Comparison of ENCODE assay signal across 8 mouse cellular contexts in genomic region chr11:51620084-51620483, GRCm38 (mm10). TPM values are rescaled to one million over a fixed set of nuclear protein-coding genes. Genes with fewer than 3 reads are reported as not detected.
A peak's percentile ranks its signal among the peaks of the same experiment; 100 is the strongest.
DNase-seq lines count a peak whose midpoint lies in the region; ATAC-seq and TF ChIP-seq lines count a peak whose summit lies in the region.

No protein-coding gene starts in this region.

- TF ChIP-seq POLR2A in MEL (IDR thresholded peaks at IDR 0.05; ENCODE audit: control insufficient read depth in 1 of 2, insufficient read depth in 1 of 2, low read depth in 1 of 2, low read length in 2 of 2, poor library complexity in 1 of 2), result no peak

- intact Hi-C loops in heart, postnatal 25 days (cut with DNase I), result loop anchor here (10.0 kb wide), 1 partner anchor 385 kb away; the partner anchor contains the start of genes Cdkl3 and Ube2b
- intact Hi-C loops in left cerebral cortex, postnatal 14 days (cut with DNase I), result no loop called here
- intact Hi-C loops in left cerebral cortex, postnatal 4 days (cut with DNase I), result no loop called here

- no peak for TF ChIP-seq RAD21 in MEL (IDR thresholded peaks at IDR 0.05; ENCODE audit: low read depth, low read length)

- peak overlapping the region; percentile 81 for H3K9ac ChIP-seq in heart, embryonic 16.5 days (ENCODE audit: low read length)
- H3K9ac ChIP-seq in MEL (ENCODE audit: control insufficient read depth, low read depth, low read length, poor library complexity, severe bottlenecking), result peak overlapping the region; percentile 89

- no peak for TF ChIP-seq CTCF in MEL (IDR thresholded peaks at IDR 0.05 in 2 of 3, conservative IDR thresholded peaks at IDR 0.05 in 1 of 3; ENCODE audit: control insufficient read depth in 1 of 3, insufficient read depth in 1 of 3, low read depth in 2 of 3, low read length in 3 of 3, poor library complexity in 1 of 3, severe bottlenecking in 1 of 3)

- no peak for ATAC-seq in heart, embryonic 16.5 days (replicated peaks; ENCODE audit: extremely low read depth, insufficient read depth, low FRiP score)

- no peak for TF ChIP-seq EP300 in MEL (IDR thresholded peaks at IDR 0.05; ENCODE audit: low read depth in 1 of 2, low read length in 2 of 2)

- H3K9me3 ChIP-seq in heart, embryonic 16.5 days (replicated peaks; ENCODE audit: control insufficient read depth, low read length), result no peaks in the 10 kb centered on the region
- H3K9me3 ChIP-seq in MEL (replicated peaks; ENCODE audit: insufficient read depth, low read length), result no peaks in the 10 kb centered on the region
- H3K9me3 ChIP-seq in hindbrain, embryonic 10.5 days, result no peaks in the 10 kb centered on the region
- H3K9me3 ChIP-seq in midbrain, embryonic 10.5 days (replicated peaks), result no peaks in the 10 kb centered on the region

- H3K36me3 ChIP-seq in heart, embryonic 16.5 days (ENCODE audit: control insufficient read depth, insufficient read depth), result peaks cover 29% of the 10 kb centered on the region
- H3K36me3 ChIP-seq in MEL (ENCODE audit: control insufficient read depth in 1 of 2, insufficient read depth in 2 of 2, low read length in 2 of 2), result peaks cover 11 to 39% of the 10 kb centered on the region in 2 experiments
- H3K36me3 ChIP-seq in hindbrain, embryonic 10.5 days, result peaks cover 42% of the 10 kb centered on the region
- H3K36me3 ChIP-seq in midbrain, embryonic 10.5 days, result peaks cover 41% of the 10 kb centered on the region

- no peak for DNase-seq in heart, postnatal 25 days (ENCODE audit: low spot score)
- no peak for DNase-seq in MEL (ENCODE audit: low read depth, low spot score)
- no peak for DNase-seq in hindbrain, embryonic 10.5 days (ENCODE audit: low spot score)
- DNase-seq in midbrain, embryonic 10.5 days (ENCODE audit: low spot score), result no peak
- no peak for DNase-seq in left cerebral cortex, postnatal 14 days (ENCODE audit: low spot score in 2 of 2)
- no peak for DNase-seq in left cerebral cortex, postnatal 4 days
- DNase-seq in c-Kit-positive CD71-positive TER-119-positive erythroid progenitor cells, embryonic 14.5 days (ENCODE audit: low spot score), result no peak

- peak overlapping the region; percentile 95 for H3K4me3 ChIP-seq in heart, embryonic 16.5 days (ENCODE audit: low read length)
- peak overlapping the region; percentile 78 to 89 for H3K4me3 ChIP-seq in MEL (ENCODE audit: control insufficient read depth in 1 of 2, insufficient read depth in 1 of 2, low read depth in 2 of 2, low read length in 2 of 2)
- peak overlapping the region; percentile 91 for H3K4me3 ChIP-seq in hindbrain, embryonic 10.5 days
- peak overlapping the region; percentile 81 for H3K4me3 ChIP-seq in midbrain, embryonic 10.5 days

- under 1% methylated on average over 11 of the region's 11 CpGs for WGBS in heart, embryonic 16.5 days
- 3% methylated on average over 11 of the region's 11 CpGs for WGBS in hindbrain, embryonic 10.5 days
- WGBS in midbrain, embryonic 10.5 days, result 3% methylated on average over 11 of the region's 11 CpGs

- peak overlapping the region; percentile 92 for H3K4me2 ChIP-seq in heart, embryonic 16.5 days (ENCODE audit: low read depth, low read length)

- H3K27me3 ChIP-seq in heart, embryonic 16.5 days (ENCODE audit: control insufficient read depth, insufficient read depth, low read length), result no peaks in the 10 kb centered on the region
- no peaks in the 10 kb centered on the region for H3K27me3 ChIP-seq in MEL (ENCODE audit: control insufficient read depth in 1 of 2, insufficient read depth in 2 of 2, low read length in 2 of 2)
- no peaks in the 10 kb centered on the region for H3K27me3 ChIP-seq in hindbrain, embryonic 10.5 days (ENCODE audit: insufficient read depth, poor library complexity, severe bottlenecking)
- no peaks in the 10 kb centered on the region for H3K27me3 ChIP-seq in midbrain, embryonic 10.5 days (ENCODE audit: low read depth, poor library complexity, severe bottlenecking)

- H3K27ac ChIP-seq in heart, embryonic 16.5 days (ENCODE audit: low read length), result peak overlapping the region; percentile 54; the same call in 1 of the 2 replicates
- H3K27ac ChIP-seq in MEL (ENCODE audit: control insufficient read depth, low read depth, low read length), result peak overlapping the region; percentile 57
- peak overlapping the region; percentile 90 for H3K27ac ChIP-seq in hindbrain, embryonic 10.5 days
- peak overlapping the region; percentile 89 for H3K27ac ChIP-seq in midbrain, embryonic 10.5 days (replicated peaks)

- H3K4me1 ChIP-seq in heart, embryonic 16.5 days (ENCODE audit: control insufficient read depth, insufficient read depth, low read length), result peaks cover 20% of the 10 kb centered on the region
- peaks cover 8 to 34% of the 10 kb centered on the region in 2 experiments for H3K4me1 ChIP-seq in MEL (ENCODE audit: control insufficient read depth in 1 of 2, insufficient read depth in 2 of 2, low read length in 2 of 2)
- H3K4me1 ChIP-seq in hindbrain, embryonic 10.5 days (replicated peaks), result peaks cover 29% of the 10 kb centered on the region
- peaks cover 30% of the 10 kb centered on the region for H3K4me1 ChIP-seq in midbrain, embryonic 10.5 days

- peaks cover 33% of the 10 kb centered on the region for H3K79me2 ChIP-seq in MEL (ENCODE audit: control insufficient read depth, insufficient read depth, low read length, poor library complexity)

TF ChIP-seq in MEL, 35 proteins besides CTCF, POLR2A, EP300 and RAD21 (continues in another document):
- TF ChIP-seq ETS1 (IDR thresholded peaks at IDR 0.05; ENCODE audit: low read depth, low read length), result no peak; the same call in 1 of the 2 replicates
- no peak for TF ChIP-seq BHLHE40 (IDR thresholded peaks at IDR 0.05; ENCODE audit: borderline replicate concordance, low read depth, low read length)
- TF ChIP-seq ZMIZ1 (IDR thresholded peaks at IDR 0.05; ENCODE audit: low read depth, low read length), result no peak
- peak; percentile 95; the same call in 1 of the 2 replicates for TF ChIP-seq CHD1 (IDR thresholded peaks at IDR 0.05; ENCODE audit: low read depth, low read length)

RNA-seq across cellular contexts. Expression of gene Nhp2, which starts 0.5 kb away (rescaled TPM):
- polyA plus RNA-seq in heart, embryonic 16.5 days (2015; fragmentation: Nextera tagmentation; extraction: Ambion mirVana), result 77.9 and 88.1 TPM in 2 replicates
- 10 to 100 TPM; 17.6 to 17.9 TPM for total RNA-seq in heart, postnatal 25 days (2021)
- total RNA-seq in MEL (2012; rRNA removed), result 588 and 649 TPM in 2 replicates
- polyA plus RNA-seq in MEL (2012; ENCODE audit: insufficient read depth in 1 of 2, insufficient read length in 2 of 2, low read depth in 1 of 2, low replicate concordance in 2 of 2, missing spikeins in 1 of 2), result 1,000 to 10,000 TPM in 1 of 2 experiments, 100 to 1,000 TPM in 1; 739 to 6,489 TPM
- polyA plus RNA-seq in hindbrain, embryonic 10.5 days (2016; fragmentation: Nextera tagmentation; extraction: Ambion mirVana), result 209 and 250 TPM in 2 replicates
- 209 and 269 TPM in 2 replicates for polyA plus RNA-seq in midbrain, embryonic 10.5 days (2016; fragmentation: Nextera tagmentation; extraction: Ambion mirVana)
- total RNA-seq in left cerebral cortex, postnatal 14 days (2021), result 10 to 100 TPM; 46.5 to 49.4 TPM
- 10 to 100 TPM; 60.2 to 60.4 TPM for total RNA-seq in left cerebral cortex, postnatal 4 days (2021)

RNA-seq across cellular contexts. Expression of gene Hnrnpab, which starts 13.4 kb away (rescaled TPM):
- polyA plus RNA-seq in heart, embryonic 16.5 days (2015; fragmentation: Nextera tagmentation; extraction: Ambion mirVana), result 251 and 280 TPM in 2 replicates
- 100 to 1,000 TPM; 134 to 142 TPM for total RNA-seq in heart, postnatal 25 days (2021)
- 894 and 908 TPM in 2 replicates for total RNA-seq in MEL (2012; rRNA removed)
- polyA plus RNA-seq in MEL (2012; ENCODE audit: insufficient read depth in 1 of 2, insufficient read length in 2 of 2, low read depth in 1 of 2, low replicate concordance in 2 of 2, missing spikeins in 1 of 2), result 1,000 to 10,000 TPM in 1 of 2 experiments, 100 to 1,000 TPM in 1; 184 to 1,104 TPM
- 607 and 630 TPM in 2 replicates for polyA plus RNA-seq in hindbrain, embryonic 10.5 days (2016; fragmentation: Nextera tagmentation; extraction: Ambion mirVana)
- polyA plus RNA-seq in midbrain, embryonic 10.5 days (2016; fragmentation: Nextera tagmentation; extraction: Ambion mirVana), result 587 and 631 TPM in 2 replicates
- total RNA-seq in left cerebral cortex, postnatal 14 days (2021), result 100 to 1,000 TPM; 131 to 144 TPM
- 100 to 1,000 TPM; 339 to 358 TPM for total RNA-seq in left cerebral cortex, postnatal 4 days (2021)

RNA-seq across cellular contexts. Expression of gene Rmnd5b, which starts 15.6 kb away (rescaled TPM):
- 37.1 and 38.2 TPM in 2 replicates for polyA plus RNA-seq in heart, embryonic 16.5 days (2015; fragmentation: Nextera tagmentation; extraction: Ambion mirVana)
- 10 to 100 TPM; 14.1 to 17.2 TPM for total RNA-seq in heart, postnatal 25 days (2021)
- 52.5 and 55.1 TPM in 2 replicates for total RNA-seq in MEL (2012; rRNA removed)
- 10 to 100 TPM in 1 of 2 experiments, not detected in 1; 63.0 TPM for polyA plus RNA-seq in MEL (2012; ENCODE audit: insufficient read depth in 1 of 2, insufficient read length in 2 of 2, low read depth in 1 of 2, low replicate concordance in 2 of 2, missing spikeins in 1 of 2)
- 38.9 and 45.6 TPM in 2 replicates for polyA plus RNA-seq in hindbrain, embryonic 10.5 days (2016; fragmentation: Nextera tagmentation; extraction: Ambion mirVana)
- polyA plus RNA-seq in midbrain, embryonic 10.5 days (2016; fragmentation: Nextera tagmentation; extraction: Ambion mirVana), result 38.6 TPM in 2 replicates
- total RNA-seq in left cerebral cortex, postnatal 14 days (2021), result 10 to 100 TPM; 52.3 to 54.6 TPM
- 10 to 100 TPM; 41.4 to 47.5 TPM for total RNA-seq in left cerebral cortex, postnatal 4 days (2021)

RNA-seq across cellular contexts. Expression of gene N4bp3, which starts 30.6 kb away (rescaled TPM):
- 21.6 and 25.8 TPM in 2 replicates for polyA plus RNA-seq in heart, embryonic 16.5 days (2015; fragmentation: Nextera tagmentation; extraction: Ambion mirVana)
- total RNA-seq in heart, postnatal 25 days (2021), result 10 to 100 TPM; 11.6 to 16.1 TPM
- 6.9 and 7.1 TPM in 2 replicates for total RNA-seq in MEL (2012; rRNA removed)
- 10 to 100 TPM in 1 of 2 experiments, not detected in 1; 11.5 TPM for polyA plus RNA-seq in MEL (2012; ENCODE audit: insufficient read depth in 1 of 2, insufficient read length in 2 of 2, low read depth in 1 of 2, low replicate concordance in 2 of 2, missing spikeins in 1 of 2)
- 18.3 and 19.5 TPM in 2 replicates for polyA plus RNA-seq in hindbrain, embryonic 10.5 days (2016; fragmentation: Nextera tagmentation; extraction: Ambion mirVana)
- 16.9 and 21.7 TPM in 2 replicates for polyA plus RNA-seq in midbrain, embryonic 10.5 days (2016; fragmentation: Nextera tagmentation; extraction: Ambion mirVana)
- 10 to 100 TPM in 1 of 2 experiments, 1 to 10 TPM in 1; 9.1 to 11.0 TPM for total RNA-seq in left cerebral cortex, postnatal 14 days (2021)
- total RNA-seq in left cerebral cortex, postnatal 4 days (2021), result 10 to 100 TPM; 15.1 to 16.0 TPM

RNA-seq across cellular contexts. Expression of gene D930048N14Rik, which starts 30.7 kb away (rescaled TPM):
- 1.3 and 1.9 TPM in 2 replicates for polyA plus RNA-seq in heart, embryonic 16.5 days (2015; fragmentation: Nextera tagmentation; extraction: Ambion mirVana)
- under 1 TPM; 0.50 to 0.68 TPM for total RNA-seq in heart, postnatal 25 days (2021)
- 0.39 and 0.56 TPM in 2 replicates for total RNA-seq in MEL (2012; rRNA removed)
- 1 to 10 TPM in 1 of 2 experiments, not detected in 1; 2.1 TPM for polyA plus RNA-seq in MEL (2012; ENCODE audit: insufficient read depth in 1 of 2, insufficient read length in 2 of 2, low read depth in 1 of 2, low replicate concordance in 2 of 2, missing spikeins in 1 of 2)
- polyA plus RNA-seq in hindbrain, embryonic 10.5 days (2016; fragmentation: Nextera tagmentation; extraction: Ambion mirVana), result 0.82 and 1.3 TPM in 2 replicates
- polyA plus RNA-seq in midbrain, embryonic 10.5 days (2016; fragmentation: Nextera tagmentation; extraction: Ambion mirVana), result 0.98 and 1.6 TPM in 2 replicates
- total RNA-seq in left cerebral cortex, postnatal 14 days (2021), result 1 to 10 TPM in 1 of 2 experiments, under 1 TPM in 1; 0.91 to 1.1 TPM
- total RNA-seq in left cerebral cortex, postnatal 4 days (2021), result 1 to 10 TPM; 1.1 to 1.2 TPM
